Mouse (Mus musculus) embryonic facial prominence, embryonic 13.5 days (tissue): ENCODE measurements around the gene Cers1. TPM values are rescaled to one million over a fixed set of nuclear protein-coding genes. Genes with fewer than 3 reads are reported as not detected.

Experiments
- ATAC-seq: fragments of 200-750 bp; cut with Nextera tagmentation; 2 replicates; pipeline ENCODE4 v1.8.0; 2017; ENCODE audit warnings: low read depth; ENCODE audit not compliant: insufficient number of reproducible peaks, insufficient read depth, low FRiP score, low TSS enrichment
- H3K27ac ChIP-seq: fragments of 300-500 bp; sonication (generic); 2 replicates; pipeline ENCODE4 v1.5.1; 2015; ENCODE audit warnings: moderate library complexity, mild to moderate bottlenecking, inconsistent platforms
- H3K27me3 ChIP-seq: fragments of 300-500 bp; sonication (generic); 2 replicates; pipeline ENCODE4 v1.6.1; 2015; ENCODE audit warnings: mild to moderate bottlenecking, inconsistent platforms
- H3K36me3 ChIP-seq: fragments of 300-500 bp; sonication (generic); 2 replicates; pipeline ENCODE4 v1.6.1; 2015; ENCODE audit warnings: mild to moderate bottlenecking, inconsistent platforms
- H3K4me1 ChIP-seq: fragments of 300-500 bp; sonication (generic); 2 replicates; pipeline ENCODE4 v1.6.1; 2015; ENCODE audit warnings: inconsistent platforms
- H3K4me2 ChIP-seq: fragments of 300-500 bp; sonication (generic); 2 replicates; pipeline ENCODE4 v1.6.1; 2015; ENCODE audit warnings: moderate library complexity, mild to moderate bottlenecking, inconsistent platforms
- H3K4me3 ChIP-seq: fragments of 300-500 bp; sonication (generic); 2 replicates; pipeline ENCODE4 v1.5.1; 2015; ENCODE audit warnings: mild to moderate bottlenecking, inconsistent platforms
- H3K9ac ChIP-seq: fragments of 300-500 bp; sonication (generic); 2 replicates; pipeline ENCODE4 v1.6.1; 2015; ENCODE audit warnings: mild to moderate bottlenecking, inconsistent platforms
- H3K9me3 ChIP-seq: fragments of 300-500 bp; sonication (generic); 2 replicates; pipeline ENCODE4 v1.6.1; 2016; ENCODE audit warnings: inconsistent platforms
- WGBS: fragments of 180-500 bp; shearing (Covaris S2); methylation state at CpG from one replicate; pipeline ENCODE4 v1.1.7; 2015; ENCODE audit warnings: mixed read lengths; 5-methylcytosine and 5-hydroxymethylcytosine counted together
- polyA plus RNA-seq: library from polyadenylated mRNA; unstranded; fragments of >200 nt; fragmentation: Nextera tagmentation; extraction: Ambion mirVana; gene quantifications from 2 replicates; pipeline ENCODE4 v1.2.1, GENCODE M21; 2015

Cers1 gene
- polyA plus RNA-seq, 1 experiment from 2014 or later = 9.4 TPM

DNA sequence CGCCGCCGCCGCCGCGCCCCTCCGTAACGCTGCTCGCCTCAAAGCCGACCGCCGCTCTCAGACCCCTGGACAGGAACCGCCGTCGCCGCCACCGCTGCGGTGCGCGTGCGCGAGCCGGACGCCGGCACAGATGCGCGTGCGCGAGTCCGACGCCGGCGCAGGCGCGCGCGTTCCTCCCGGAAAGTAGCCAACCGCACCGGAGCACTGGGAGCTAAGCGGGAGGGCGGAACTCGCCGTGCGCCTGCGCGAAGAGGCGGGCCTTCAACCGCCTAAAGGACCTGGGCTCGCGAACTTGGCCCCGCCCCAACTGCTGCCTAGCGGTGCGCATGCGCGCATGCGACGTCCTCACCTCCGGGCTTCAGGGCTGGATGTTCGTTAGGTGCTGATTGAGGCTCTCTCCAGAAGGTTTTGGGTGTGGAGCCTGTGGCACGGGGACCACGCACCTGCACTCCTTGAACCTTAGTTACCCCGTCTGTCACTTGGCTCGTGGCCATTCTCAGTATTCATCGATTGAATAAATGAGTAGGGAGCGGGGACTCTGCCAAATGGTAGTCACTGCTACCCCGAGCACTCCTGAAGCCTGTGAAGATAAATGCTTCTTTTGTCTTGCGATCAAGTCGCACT, 37.7 kb downstream of the Cers1 start, which contains the start of gene Upf1:
TSS of gene Upf1 (minus strand) at position 85 of the 624 bp plus-strand sequence.
- Histone ChIP-seq H3K36me3 (peaks cover 23% of the 10 kb centered on the region), H3K4me3 (peak within 1 kb of the TSS; percentile 99), H3K4me2 (peak within 1 kb of the TSS; percentile 100), H3K27me3 (no peaks in the 10 kb centered on the region), H3K9ac (peak within 1 kb of the TSS; percentile 99), H3K4me1 (peaks cover 48% of the 10 kb centered on the region), H3K9me3 (no peaks in the 10 kb centered on the region), H3K27ac (peak within 1 kb of the TSS; percentile 90)
- under 1% methylated on average over 59 of the region's 69 CpGs for WGBS
- ATAC-seq = peak; percentile 78

DNA sequence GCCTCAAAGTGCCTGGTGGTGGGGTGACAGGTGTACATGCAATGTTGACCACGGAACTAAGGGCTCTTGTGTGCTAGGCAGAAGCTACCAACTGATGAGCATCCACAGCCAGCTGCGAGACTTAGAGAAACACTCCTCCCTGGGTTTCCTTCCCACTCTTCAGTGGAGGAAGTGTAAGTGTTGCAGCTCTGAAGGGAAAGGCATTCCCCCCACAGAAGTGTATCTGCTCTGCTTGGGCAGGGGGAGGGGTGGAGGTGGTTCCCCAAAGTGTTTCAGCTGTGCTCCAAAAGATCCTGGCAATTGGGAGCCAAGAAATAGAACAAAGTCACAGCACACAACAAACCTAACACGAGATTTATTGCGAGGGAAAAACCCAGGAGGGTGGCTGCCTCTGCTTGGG, 38.4 kb downstream of the Cers1 start:
- H3K4me3 ChIP-seq = peak overlapping the region; percentile 99
- ATAC-seq = no peak
- H3K4me2 ChIP-seq = peak overlapping the region; percentile 100
- H3K9me3 ChIP-seq = no peaks in the 10 kb centered on the region
- peaks cover 16% of the 10 kb centered on the region for H3K36me3 ChIP-seq
- 70% methylated on average over 4 of the region's 4 CpGs for WGBS
- H3K4me1 ChIP-seq = peaks cover 41% of the 10 kb centered on the region
- peak overlapping the region; percentile 99; the same call in 1 of the 2 replicates for H3K9ac ChIP-seq
- peak overlapping the region; percentile 90 for H3K27ac ChIP-seq
- H3K27me3 ChIP-seq = peaks cover 4% of the 10 kb centered on the region; the same call in 1 of the 2 replicates

DNA sequence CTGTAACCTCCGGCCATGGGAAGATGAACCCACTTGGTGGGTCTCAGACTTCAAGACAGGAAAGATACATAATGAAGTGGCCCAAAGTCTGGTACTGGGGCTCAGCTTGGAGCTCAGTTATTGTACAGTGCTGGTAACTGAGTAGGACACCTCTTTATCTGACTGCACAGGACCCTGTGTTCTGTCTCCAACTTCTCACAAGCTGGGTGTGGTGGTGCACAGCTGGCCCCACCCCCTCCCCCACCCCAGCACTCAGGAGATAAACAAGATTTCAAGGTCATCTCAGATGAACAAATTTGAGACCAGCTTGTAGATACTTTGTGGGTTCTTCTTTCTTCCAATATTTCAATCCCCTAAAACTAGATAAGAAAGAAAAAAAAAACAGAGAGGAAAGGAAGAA, 40.5 kb downstream of the Cers1 start:
- H3K4me1 ChIP-seq = peaks cover 26% of the 10 kb centered on the region
- no peak for ATAC-seq
- WGBS = 78% methylated on average over 1 of the region's 1 CpGs
- H3K9ac ChIP-seq = no peak overlapping the region
- H3K27me3 ChIP-seq = peaks cover 4% of the 10 kb centered on the region; the same call in 1 of the 2 replicates
- H3K4me3 ChIP-seq = no peak overlapping the region
- H3K27ac ChIP-seq = no peak overlapping the region
- no peak overlapping the region for H3K4me2 ChIP-seq
- no peaks in the 10 kb centered on the region; the same call in 1 of the 2 replicates for H3K36me3 ChIP-seq
- no peaks in the 10 kb centered on the region for H3K9me3 ChIP-seq

DNA sequence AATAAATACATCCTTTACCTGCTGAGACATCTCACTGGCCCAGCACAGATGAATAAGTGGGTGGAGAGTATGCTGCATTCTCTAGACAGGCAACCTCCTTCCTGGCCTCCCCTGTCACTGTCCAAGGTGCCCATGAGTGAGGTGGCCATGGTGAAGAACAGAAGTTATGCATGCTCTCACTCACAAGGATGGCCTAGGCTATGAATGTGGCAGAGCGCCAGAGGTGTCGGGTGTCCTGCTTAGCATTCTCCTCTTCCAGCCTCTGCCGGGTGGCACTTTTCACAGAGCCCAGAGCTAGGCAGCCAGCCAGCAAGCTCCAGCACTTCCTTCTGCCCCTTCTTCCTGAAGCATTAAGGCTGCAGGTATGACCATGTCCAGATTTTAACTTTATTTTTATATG, 43.8 kb downstream of the Cers1 start:
- no peak for ATAC-seq
- Histone ChIP-seq H3K9me3 (no peaks in the 10 kb centered on the region), H3K27ac (no peak overlapping the region), H3K9ac (0 out of 2 replicates have a peak overlapping the region, but pooled peaks have one; percentile 27), H3K4me3 (no peak overlapping the region), H3K4me1 (peaks cover 6% of the 10 kb centered on the region), H3K36me3 (no peaks in the 10 kb centered on the region), H3K4me2 (no peak overlapping the region), H3K27me3 (peaks cover 4% of the 10 kb centered on the region; the same call in 1 of the 2 replicates)
- WGBS = 27% methylated on average over 3 of the region's 3 CpGs

DNA sequence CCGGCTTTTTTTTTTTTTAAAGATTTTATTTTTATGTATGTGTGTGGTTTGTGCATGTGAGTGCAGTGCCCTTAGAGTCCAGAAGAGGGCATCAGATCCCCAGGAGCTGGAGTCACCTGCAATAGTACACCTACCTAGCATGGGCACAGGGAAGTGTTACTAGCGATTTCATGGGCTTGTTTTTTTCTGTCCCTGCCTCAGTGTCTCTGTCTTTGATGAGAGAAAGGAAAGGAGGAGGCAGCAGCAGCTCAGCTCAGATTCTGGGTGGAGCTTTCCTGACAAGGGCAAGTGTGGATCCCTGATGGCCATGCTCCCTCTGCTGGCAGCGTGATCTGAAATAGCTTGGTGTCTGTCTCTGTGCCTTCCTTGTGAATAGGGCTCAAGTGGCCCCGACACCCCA, 45.2 kb downstream of the Cers1 start:
- Histone ChIP-seq H3K9me3 (no peaks in the 10 kb centered on the region), H3K36me3 (no peaks in the 10 kb centered on the region), H3K27ac (no peak overlapping the region), H3K4me1 (peaks cover 4% of the 10 kb centered on the region), H3K4me3 (no peak overlapping the region), H3K27me3 (peaks cover 4% of the 10 kb centered on the region; the same call in 1 of the 2 replicates), H3K9ac (no peak overlapping the region), H3K4me2 (no peak overlapping the region)
- ATAC-seq = no peak
- WGBS = 54% methylated on average over 4 of the region's 4 CpGs

DNA sequence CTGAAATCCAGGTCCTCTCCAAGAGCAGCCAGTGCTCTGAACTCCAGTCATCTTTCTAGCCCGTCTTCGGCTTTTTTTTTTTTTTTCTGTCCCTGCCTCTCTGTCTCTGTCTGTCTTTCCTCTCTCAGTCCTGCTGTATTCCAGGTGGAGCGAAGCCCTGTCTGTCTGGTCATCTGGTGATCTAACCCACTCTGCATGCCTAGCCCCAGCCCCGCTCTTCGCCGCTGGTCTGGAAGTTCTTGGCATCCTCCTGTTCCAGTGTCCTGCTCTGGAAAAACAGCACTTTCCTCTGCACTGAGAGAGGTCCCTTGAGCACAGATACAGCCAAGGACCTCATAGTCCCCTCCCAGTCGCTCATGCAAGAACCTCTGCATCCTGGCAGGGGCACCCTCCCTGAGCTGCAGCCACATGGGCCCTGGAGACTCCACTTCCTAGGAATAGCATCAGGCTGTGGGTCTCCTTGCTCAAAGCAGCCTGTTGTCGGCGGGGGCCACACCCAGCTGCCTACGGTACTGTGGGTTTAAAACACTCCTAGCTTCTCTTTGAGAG, 46.0 kb downstream of the Cers1 start:
- Histone ChIP-seq H3K4me2 (no peak overlapping the region), H3K27ac (no peak overlapping the region), H3K27me3 (peaks cover 4% of the 10 kb centered on the region; the same call in 1 of the 2 replicates), H3K4me3 (no peak overlapping the region), H3K9me3 (no peaks in the 10 kb centered on the region), H3K36me3 (no peaks in the 10 kb centered on the region), H3K9ac (peak overlapping the region; percentile 38; the same call in 1 of the 2 replicates), H3K4me1 (peaks cover 4% of the 10 kb centered on the region)
- WGBS = 75% methylated on average over 10 of the region's 10 CpGs
- ATAC-seq = no peak

DNA sequence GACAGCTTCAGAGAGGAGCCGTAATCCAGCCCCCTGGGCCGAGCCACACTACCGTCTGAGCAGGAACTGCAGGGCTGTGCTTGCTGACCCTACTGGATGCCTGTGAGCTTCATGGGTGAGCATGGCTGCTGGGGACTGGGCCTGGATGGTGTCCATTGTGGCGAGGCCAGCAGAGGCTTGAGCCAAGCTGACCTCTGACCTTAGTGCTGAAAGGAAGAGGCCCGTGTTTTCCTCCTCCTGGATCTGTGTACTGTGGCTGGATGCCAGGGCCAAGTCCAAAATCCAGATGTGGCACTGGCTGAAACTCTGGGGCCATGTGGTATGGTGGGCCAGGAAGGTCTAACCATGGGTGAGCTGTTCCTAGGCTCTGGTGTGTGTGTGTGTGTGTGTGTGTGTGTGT, 48.5 kb downstream of the Cers1 start:
- Histone ChIP-seq H3K27ac (no peak overlapping the region), H3K4me1 (peaks cover 4% of the 10 kb centered on the region), H3K27me3 (no peaks in the 10 kb centered on the region), H3K36me3 (no peaks in the 10 kb centered on the region), H3K4me2 (no peak overlapping the region), H3K9me3 (no peaks in the 10 kb centered on the region), H3K4me3 (no peak overlapping the region), H3K9ac (no peak overlapping the region)
- ATAC-seq = no peak
- 21% methylated on average over 5 of the region's 5 CpGs for WGBS

DNA sequence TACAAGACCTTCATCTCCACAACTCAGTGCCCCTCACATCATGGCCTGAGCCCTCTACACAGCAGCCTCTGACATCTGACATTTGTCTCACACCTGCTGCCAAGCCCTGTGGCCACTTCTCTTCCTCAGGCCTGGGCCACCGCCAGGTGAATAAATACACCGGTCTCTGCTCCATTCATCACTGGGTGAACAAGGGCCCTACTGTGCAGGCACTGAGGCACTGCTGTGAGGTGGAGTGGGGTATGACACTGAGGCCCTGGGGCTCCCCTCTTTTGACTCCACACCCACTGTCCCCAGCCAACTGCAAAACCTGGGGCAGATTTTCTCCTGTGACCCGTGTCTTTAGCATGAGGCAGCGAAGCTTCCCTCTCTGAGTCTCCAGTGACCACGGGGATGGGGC, 51.0 kb downstream of the Cers1 start:
- Histone ChIP-seq H3K9me3 (no peaks in the 10 kb centered on the region), H3K4me3 (no peak overlapping the region), H3K4me1 (no peaks in the 10 kb centered on the region; the same call in 1 of the 2 replicates), H3K27ac (no peak overlapping the region), H3K9ac (0 out of 2 replicates have a peak overlapping the region, but pooled peaks have one; percentile 11), H3K4me2 (no peak overlapping the region), H3K27me3 (peaks cover 7% of the 10 kb centered on the region), H3K36me3 (no peaks in the 10 kb centered on the region)
- 53% methylated on average over 5 of the region's 5 CpGs for WGBS
- ATAC-seq = no peak

DNA sequence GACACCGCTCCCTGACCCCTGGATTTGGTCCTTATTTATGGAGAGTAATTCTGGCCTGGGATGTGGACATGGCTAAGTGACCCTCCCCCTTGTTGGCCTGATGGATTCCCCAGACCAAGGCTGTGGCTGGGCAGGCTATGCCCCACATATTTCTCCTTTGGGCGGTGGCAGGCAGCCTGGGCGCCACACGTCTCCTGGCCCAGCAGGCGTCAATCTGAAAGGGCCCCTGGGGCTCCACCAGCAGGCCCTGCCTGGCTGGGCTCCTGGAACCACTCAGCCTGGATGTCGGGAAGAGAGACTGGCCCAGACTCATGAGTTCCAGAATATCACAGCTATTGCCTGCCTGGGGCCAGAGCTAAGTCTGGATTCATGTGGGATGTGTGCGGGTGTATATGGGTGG, 54.9 kb downstream of the Cers1 start:
- no peak overlapping the region for H3K9ac ChIP-seq
- peaks cover 46% of the 10 kb centered on the region for H3K27me3 ChIP-seq
- no peak overlapping the region for H3K4me3 ChIP-seq
- H3K36me3 ChIP-seq = no peaks in the 10 kb centered on the region
- 69% methylated on average over 7 of the region's 7 CpGs for WGBS
- H3K4me2 ChIP-seq = no peak overlapping the region
- no peaks in the 10 kb centered on the region for H3K9me3 ChIP-seq
- no peak for ATAC-seq
- H3K4me1 ChIP-seq = peaks cover 33% of the 10 kb centered on the region
- no peak overlapping the region for H3K27ac ChIP-seq

DNA sequence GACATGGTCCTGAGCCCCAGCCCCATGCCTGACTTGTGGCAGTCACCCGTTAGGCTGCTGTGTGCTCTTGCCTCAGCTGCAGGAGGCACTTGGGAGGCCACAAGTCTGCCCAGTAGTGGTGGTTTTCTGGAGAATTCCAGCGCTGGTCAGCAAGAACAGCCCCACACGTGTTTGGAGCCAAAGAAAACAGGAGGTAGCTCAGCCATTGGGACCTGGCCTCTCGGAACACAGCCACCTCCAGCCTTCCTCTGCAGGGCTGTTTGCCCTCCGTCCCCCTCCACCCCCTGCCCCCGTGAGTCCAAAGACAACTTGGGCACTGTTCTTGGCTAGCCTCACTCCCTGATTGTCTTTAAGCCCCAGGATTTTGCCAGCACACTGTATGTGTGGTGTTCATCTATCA, 56.4 kb downstream of the Cers1 start:
- Histone ChIP-seq H3K4me2 (no peak overlapping the region), H3K36me3 (no peaks in the 10 kb centered on the region), H3K4me3 (no peak overlapping the region), H3K27ac (no peak overlapping the region), H3K27me3 (peaks cover 61% of the 10 kb centered on the region), H3K4me1 (peaks cover 42% of the 10 kb centered on the region), H3K9ac (no peak overlapping the region), H3K9me3 (no peaks in the 10 kb centered on the region)
- 42% methylated on average over 6 of the region's 6 CpGs for WGBS
- ATAC-seq = no peak

DNA sequence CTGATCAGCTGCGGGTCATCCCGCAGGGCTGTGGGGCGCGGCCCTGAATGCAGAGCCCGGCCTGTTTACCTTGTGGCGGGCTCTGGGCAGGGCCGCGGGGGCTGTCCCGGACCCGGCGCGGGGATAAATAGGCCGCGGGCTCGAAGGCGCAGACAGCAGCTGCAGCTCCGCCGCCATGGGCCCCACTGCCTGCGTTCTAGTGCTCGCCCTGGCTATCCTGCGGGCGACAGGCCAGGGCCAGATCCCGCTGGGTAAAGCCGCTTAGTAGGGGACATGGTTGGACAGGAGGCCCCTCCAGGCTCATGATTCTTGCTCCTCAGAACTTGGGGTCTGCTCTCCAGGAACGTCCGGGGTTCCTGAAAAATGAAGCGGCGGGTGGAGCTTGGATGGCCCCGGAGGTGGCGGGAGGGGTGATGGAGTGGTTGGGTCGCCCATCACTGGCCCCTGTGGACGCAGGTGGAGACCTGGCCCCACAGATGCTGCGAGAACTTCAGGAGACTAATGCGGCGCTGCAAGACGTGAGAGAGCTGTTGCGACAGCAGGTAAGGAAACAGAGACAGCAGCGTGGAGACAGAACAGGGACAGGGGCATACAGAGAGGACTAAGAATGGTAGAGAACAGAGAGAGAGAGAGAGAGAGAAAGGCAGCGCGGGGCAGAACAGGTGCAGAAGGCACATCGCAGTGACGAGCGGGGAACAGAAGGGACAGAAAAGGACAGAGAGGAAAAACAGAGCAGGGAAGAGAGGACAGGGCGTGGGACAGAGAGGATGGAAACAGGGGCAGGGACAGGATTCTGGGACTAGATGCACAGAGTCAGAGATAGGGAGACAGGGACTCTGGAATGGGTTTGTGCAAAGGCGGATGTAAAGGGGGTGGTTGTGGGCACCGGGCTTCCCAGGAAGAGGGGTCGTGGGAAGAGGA, 58.1 kb downstream of the Cers1 start, which contains the start of gene Comp:
TSS of gene Comp (plus strand) at position 162 of the 921 bp plus-strand sequence.
- H3K4me1 ChIP-seq = peaks cover 42% of the 10 kb centered on the region
- H3K4me3 ChIP-seq = peak within 1 kb of the TSS; percentile 43
- H3K27me3 ChIP-seq = peaks cover 78% of the 10 kb centered on the region
- H3K9me3 ChIP-seq = no peaks in the 10 kb centered on the region
- WGBS = 3% methylated on average over 47 of the region's 47 CpGs
- no peaks in the 10 kb centered on the region for H3K36me3 ChIP-seq
- H3K27ac ChIP-seq = no peak within 1 kb of the TSS
- peak within 1 kb of the TSS; percentile 44; the same call in 1 of the 2 replicates for H3K9ac ChIP-seq
- no peak for ATAC-seq
- peak within 1 kb of the TSS; percentile 66 for H3K4me2 ChIP-seq
